Mouse (Mus musculus) olfactory bulb, adult 2 months (tissue): Measurements from ENCODE around the gene Zfp609. TPM values are rescaled to one million over a fixed set of nuclear protein-coding genes. Genes with fewer than 3 reads are reported as not detected.

Experiments
- H3K27ac ChIP-seq: fragments of 200-500 bp; 2 replicates; pipeline ENCODE4 v1.5.1; 2012; ENCODE audit warnings: low read depth, low read length; ENCODE audit not compliant: insufficient read depth
- H3K4me1 ChIP-seq: fragments of 200-500 bp; 2 replicates; pipeline ENCODE4 v1.6.1; 2012; ENCODE audit warnings: low read length; ENCODE audit not compliant: control insufficient read depth, insufficient read depth
- H3K4me3 ChIP-seq: fragments of 200-500 bp; 2 replicates; pipeline ENCODE4 v1.5.1; 2012; ENCODE audit warnings: mild to moderate bottlenecking, low read depth, low read length, moderate library complexity; ENCODE audit not compliant: insufficient read depth
- CTCF ChIP-seq: fragments of 200-500 bp; IDR thresholded peaks from 2 replicates; pipeline ENCODE4 v1.5.1; 2012; ENCODE audit warnings: low read depth, mild to moderate bottlenecking, low read length, moderate library complexity; ENCODE audit not compliant: insufficient read depth
- POLR2A ChIP-seq: fragments of 200-500 bp; IDR thresholded peaks from 2 replicates; pipeline ENCODE4 v1.6.1; 2012; ENCODE audit warnings: mild to moderate bottlenecking, low read depth, low read length, moderate library complexity; ENCODE audit not compliant: insufficient read depth
- WGBS: fragments of 180-500 bp; shearing (Covaris S2); methylation state at CpG from one replicate; pipeline ENCODE4 v1.1.7; 2018; 5-methylcytosine and 5-hydroxymethylcytosine counted together
- polyA plus RNA-seq: library from polyadenylated mRNA; stranded (reverse); fragments of >200 nt; gene quantifications from 2 replicates; pipeline ENCODE4 v1.2.4, GENCODE M21; 2012; ENCODE audit warnings: low replicate concordance; ENCODE audit not compliant: missing spikeins, insufficient read depth, insufficient read length

Zfp609 gene
- polyA plus RNA-seq, result not detected in 2 replicates

GRCm38 (mm10) chr9:65827344-65828015 lies at the start of gene Zfp609:
Zfp609 (minus strand) TSS chr9:65827564.
- H3K4me1 ChIP-seq, result peaks cover 13% of the 10 kb centered on the region
- peak within 1 kb of the TSS; percentile 60 for H3K27ac ChIP-seq
- 1% methylated on average over 67 of the region's 76 CpGs for WGBS
- TF ChIP-seq CTCF (no peak), POLR2A (no peak)
- peak within 1 kb of the TSS; percentile 100 for H3K4me3 ChIP-seq

GRCm38 (mm10) chr9:65859656-65860055 lies 32.3 kb upstream of the Zfp609 start:
- H3K4me3 ChIP-seq, result no peak overlapping the region
- no peak for TF ChIP-seq CTCF
- no peak for TF ChIP-seq POLR2A
- no peaks in the 10 kb centered on the region for H3K4me1 ChIP-seq
- 68% methylated on average over 1 of the region's 1 CpGs for WGBS
- no peak overlapping the region for H3K27ac ChIP-seq

GRCm38 (mm10) chr9:65850203-65850602 lies 22.8 kb upstream of the Zfp609 start:
- TF ChIP-seq POLR2A (no peak), CTCF (no peak)
- H3K4me1 ChIP-seq, result no peaks in the 10 kb centered on the region
- H3K4me3 ChIP-seq, result no peak overlapping the region
- H3K27ac ChIP-seq, result no peak overlapping the region
- WGBS, result 9% methylated on average over 1 of the region's 1 CpGs

GRCm38 (mm10) chr9:65848154-65848553 lies 20.8 kb upstream of the Zfp609 start:
- Histone ChIP-seq H3K4me3 (no peak overlapping the region), H3K4me1 (no peaks in the 10 kb centered on the region), H3K27ac (no peak overlapping the region)
- TF ChIP-seq POLR2A (no peak), CTCF (no peak)

DNA sequence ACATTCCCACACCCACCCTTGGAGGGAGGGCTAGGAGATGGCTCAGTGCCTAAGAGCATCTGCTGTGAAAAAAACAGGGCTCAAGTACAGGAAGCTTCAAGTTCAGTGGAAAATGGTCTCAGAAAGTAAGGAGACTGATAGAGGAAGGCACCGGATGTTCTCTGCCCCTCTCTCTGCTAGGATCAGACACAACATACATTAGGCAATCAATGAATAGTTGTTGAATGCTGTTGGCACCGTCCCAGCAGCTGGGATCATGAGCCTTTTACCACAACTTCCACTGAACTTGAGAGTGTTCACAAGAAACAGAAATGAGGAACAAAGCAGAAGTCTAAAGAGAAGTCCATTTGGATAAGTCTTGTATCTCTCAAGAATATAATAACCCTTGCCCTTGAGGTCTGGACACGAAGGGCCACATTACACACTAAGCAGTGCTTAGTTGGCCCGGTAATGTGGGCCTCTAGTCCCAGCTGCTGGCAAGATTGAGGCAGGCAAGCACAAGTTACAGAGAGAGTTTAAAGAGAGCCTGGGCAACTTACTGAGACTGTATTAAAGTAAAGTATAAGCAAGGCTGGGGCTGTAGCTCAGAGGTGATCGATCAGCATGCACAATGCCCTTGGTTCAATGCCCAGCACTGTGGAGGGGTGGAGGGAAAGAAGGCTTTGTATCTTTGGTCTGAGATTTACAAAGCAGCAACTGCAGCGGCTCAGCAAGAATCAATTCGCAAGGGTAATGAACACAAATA lies 17.2 kb upstream of the Zfp609 start:
- no peak overlapping the region for H3K27ac ChIP-seq
- H3K4me1 ChIP-seq, result no peaks in the 10 kb centered on the region
- no peak overlapping the region for H3K4me3 ChIP-seq
- TF ChIP-seq CTCF (no peak), POLR2A (no peak)
- 35% methylated on average over 7 of the region's 7 CpGs for WGBS

GRCm38 (mm10) chr9:65839841-65840240 lies 12.5 kb upstream of the Zfp609 start:
- TF ChIP-seq POLR2A (no peak), CTCF (no peak)
- Histone ChIP-seq H3K27ac (no peak overlapping the region), H3K4me3 (no peak overlapping the region), H3K4me1 (no peaks in the 10 kb centered on the region)
- 100% methylated on average over 1 of the region's 1 CpGs for WGBS

GRCm38 (mm10) chr9:65836916-65837315 lies 9.6 kb upstream of the Zfp609 start:
- no peak overlapping the region for H3K27ac ChIP-seq

GRCm38 (mm10) chr9:65834628-65835354 lies 7.4 kb upstream of the Zfp609 start:
- TF ChIP-seq POLR2A, result no peak
- no peak for TF ChIP-seq CTCF
- no peaks in the 10 kb centered on the region for H3K4me1 ChIP-seq
- no peak overlapping the region for H3K4me3 ChIP-seq
- 65% methylated on average over 10 of the region's 10 CpGs for WGBS
- H3K27ac ChIP-seq, result no peak overlapping the region

More at GRCm38 (mm10) chr9:65836916-65837315, 9.6 kb upstream of the Zfp609 start:
- H3K4me3 ChIP-seq, result no peak overlapping the region
- H3K4me1 ChIP-seq, result no peaks in the 10 kb centered on the region
- TF ChIP-seq POLR2A (no peak), CTCF (no peak)

- Histone ChIP-seq H3K4me1 (no peaks in the 10 kb centered on the region), H3K4me3 (no peak overlapping the region), H3K27ac (no peak overlapping the region)
- TF ChIP-seq CTCF, result no peak
- no peak for TF ChIP-seq POLR2A
Measured at GRCm38 (mm10) chr9:65833640-65834039, 6.3 kb upstream of the Zfp609 start.
